Mouse (Mus musculus) ES-E14 (cell line): ENCODE data around the gene Acot7. TPM values are rescaled to one million over a fixed set of nuclear protein-coding genes. Genes with fewer than 3 reads are reported as not detected.

Experiments
- DNase-seq: peaks from one replicate; pipeline ENCODE4 v3.0.0-alpha.2; 2013; ENCODE audit warnings: low read depth, low spot score
- H3K27ac ChIP-seq: 2 replicates; pipeline ENCODE4 v1.5.1; 2012; ENCODE audit warnings: low read depth, mild to moderate bottlenecking, low read length, moderate library complexity, mixed read lengths; ENCODE audit not compliant: poor library complexity, insufficient read depth, severe bottlenecking
- H3K36me3 ChIP-seq: 2 replicates; pipeline ENCODE4 v1.6.1; 2012; ENCODE audit warnings: mild to moderate bottlenecking, low read length, moderate library complexity, mixed read lengths; ENCODE audit not compliant: control insufficient read depth, poor library complexity, insufficient read depth, severe bottlenecking
- H3K4me1 ChIP-seq, 2 experiments: fragments of 150-350 bp in 1 of 2; sonication (generic) in 1 of 2; 2 replicates each; pipeline ENCODE4 v1.6.1; 2012; ENCODE audit warnings: low read length in 2 of 2, mild to moderate bottlenecking in 1 of 2, mixed read lengths in 1 of 2; ENCODE audit not compliant: control insufficient read depth in 2 of 2, insufficient read depth in 2 of 2, poor library complexity in 1 of 2
- H3K4me3 ChIP-seq, 2 experiments: fragments of 150-350 bp in 1 of 2; sonication (generic) in 1 of 2; 2 replicates each; pipeline ENCODE4 v1.5.1; 2012; ENCODE audit warnings: low read length in 2 of 2, low read depth in 1 of 2, mild to moderate bottlenecking in 1 of 2, mixed read lengths in 1 of 2; ENCODE audit not compliant: insufficient read depth in 1 of 2, poor library complexity in 1 of 2, severe bottlenecking in 1 of 2
- H3K9ac ChIP-seq: 2 replicates; pipeline ENCODE4 v1.6.1; 2012; ENCODE audit warnings: low read depth, mild to moderate bottlenecking, low read length, mixed read lengths; ENCODE audit not compliant: poor library complexity, insufficient read depth, severe bottlenecking
- H3K9me3 ChIP-seq: fragments of 150-350 bp; sonication (generic); 2 replicates; pipeline ENCODE4 v1.6.1; 2012; ENCODE audit warnings: low read depth, mild to moderate bottlenecking, low read length; ENCODE audit not compliant: control insufficient read depth, insufficient read depth
- CHD2 ChIP-seq: IDR thresholded peaks from 2 replicates; pipeline ENCODE4 v1.6.1; 2014; ENCODE audit warnings: mild to moderate bottlenecking, low read depth, low read length, inconsistent platforms
- HCFC1 ChIP-seq: IDR thresholded peaks from 2 replicates; pipeline ENCODE4 v1.6.1; 2012; ENCODE audit warnings: low read length, inconsistent platforms, borderline replicate concordance; ENCODE audit not compliant: insufficient read depth
- MAFK ChIP-seq: IDR thresholded peaks from 2 replicates; pipeline ENCODE4 v1.6.1; 2014; ENCODE audit warnings: mild to moderate bottlenecking, low read depth, low read length, inconsistent platforms; ENCODE audit not compliant: insufficient read depth
- ZC3H11A ChIP-seq: IDR thresholded peaks from 2 replicates; pipeline ENCODE4 v1.6.1; 2012; ENCODE audit warnings: low read depth, mild to moderate bottlenecking, inconsistent platforms, low read length, borderline replicate concordance
- ZNF384 ChIP-seq: IDR thresholded peaks from 2 replicates; pipeline ENCODE4 v1.6.1; 2012; ENCODE audit warnings: low read depth, low read length, inconsistent platforms
- in situ Hi-C, 2 experiments: fragments of 600-800 bp; cut with MboI; formaldehyde crosslinking; loops; one replicate each; pipeline ENCODE4 v1.15.1; 2025; ENCODE audit warnings: low sequenced_read_pairs in 2 of 2, inconsistent platforms in 1 of 2; ENCODE audit not compliant: unreplicated experiment in 2 of 2
- total RNA-seq: library from RNA; depleted of rRNA; stranded (reverse); fragments of 300-350 nt; gene quantifications from 2 replicates; pipeline ENCODE4 v1.2.3, GENCODE M21; 2012; rRNA removed

Acot7 gene
- total RNA-seq, 1 experiment: 51.9 TPM

GRCm38 (mm10) chr4:152318517-152319234 lies 140.7 kb downstream of the Acot7 start, which contains the start of gene Rnf207:
Rnf207 (minus strand) TSS chr4:152318993.
- in situ Hi-C loops: no loop called here
- H3K27ac ChIP-seq: no peak within 1 kb of the TSS

More at GRCm38 (mm10) chr4:152318517-152319234, 140.7 kb downstream of the Acot7 start, which contains the start of gene Rnf207:
- Histone ChIP-seq H3K4me1 (peaks cover 2 to 24% of the 10 kb centered on the region in 2 experiments; a peak in 2 of 4 replicates), H3K4me3 (peak within 1 kb of the TSS; percentile 10 to 64; a peak in 3 of 4 replicates), H3K9ac (no peak within 1 kb of the TSS), H3K9me3 (no peaks in the 10 kb centered on the region), H3K36me3 (no peaks in the 10 kb centered on the region)
- TF ChIP-seq ZNF384: no peak
- TF ChIP-seq HCFC1: no peak
- TF ChIP-seq CHD2: no peak
- no peak for TF ChIP-seq MAFK
- TF ChIP-seq ZC3H11A: no peak
- DNase-seq: no peak

Other genes starting within 250 kb of the Acot7 start
- gene Dnajc11, start 244.4 kb upstream of the Acot7 start, total RNA-seq: 98.2 and 103 TPM in 2 replicates
- gene Thap3, start 189.1 kb upstream of the Acot7 start, total RNA-seq: 7.6 and 12.5 TPM in 2 replicates
- 22.2 and 29.2 TPM in 2 replicates for gene Phf13, start 181.9 kb upstream of the Acot7 start, total RNA-seq
- gene Klhl21, start 169.3 kb upstream of the Acot7 start, total RNA-seq: 19.7 and 21.0 TPM in 2 replicates
- 18.7 and 31.7 TPM in 2 replicates for gene Zbtb48, start 150.5 kb upstream of the Acot7 start, total RNA-seq
- gene Tas1r1, start 139.6 kb upstream of the Acot7 start, total RNA-seq: 1.9 and 3.0 TPM in 2 replicates
- 70.1 and 81.7 TPM in 2 replicates for gene Nol9, start 138.8 kb upstream of the Acot7 start, total RNA-seq
- gene Plekhg5, start 105.6 kb upstream of the Acot7 start, total RNA-seq: 37.3 and 81.4 TPM in 2 replicates
- gene Tnfrsf25, start 62.2 kb upstream of the Acot7 start, total RNA-seq: 3.8 and 5.7 TPM in 2 replicates
- gene Espn, start 25.8 kb upstream of the Acot7 start, total RNA-seq: 5.6 and 6.6 TPM in 2 replicates
- 0.32 and 0.58 TPM in 2 replicates for gene Hes2, start 19.3 kb upstream of the Acot7 start, total RNA-seq
- gene Gpr153, start 96.1 kb downstream of the Acot7 start, total RNA-seq: 5.1 and 7.2 TPM in 2 replicates
- gene Hes3, start 113.5 kb downstream of the Acot7 start, total RNA-seq: 0.58 and 1.1 TPM in 2 replicates
- gene Icmt, start 119.1 kb downstream of the Acot7 start, total RNA-seq: 47.7 and 61.4 TPM in 2 replicates
- gene Rnf207, start 140.9 kb downstream of the Acot7 start, total RNA-seq: 4.6 and 9.0 TPM in 2 replicates
- gene Rpl22, start 147.6 kb downstream of the Acot7 start, total RNA-seq: 1,269 and 1,458 TPM in 2 replicates
- 3.1 and 5.8 TPM in 2 replicates for gene Chd5, start 160.5 kb downstream of the Acot7 start, total RNA-seq